Mouse (Mus musculus): ENCODE measurements around the gene Aurkb.

The Aurkb gene

GRCm38 (mm10) chr11:69064259-69065133, 19.0 kb downstream of the Aurkb start:
- DNase-seq (ENCODE audit: extremely low spot score): no peak

- no peak for DNase-seq (ENCODE audit: extremely low spot score)
Measured at GRCm38 (mm10) chr11:69065394-69065925, 20.0 kb downstream of the Aurkb start.

- peak; percentile 56 for DNase-seq (ENCODE audit: extremely low spot score)
Measured at GRCm38 (mm10) chr11:69066163-69066861, 20.9 kb downstream of the Aurkb start.

GRCm38 (mm10) chr11:69066956-69067355, 21.5 kb downstream of the Aurkb start:
- DNase-seq (ENCODE audit: extremely low spot score): peak; percentile 88

- no peak for DNase-seq (ENCODE audit: extremely low spot score)
Measured at GRCm38 (mm10) chr11:69067601-69068000, 22.2 kb downstream of the Aurkb start.

- no peak for DNase-seq (ENCODE audit: extremely low spot score)
Measured at GRCm38 (mm10) chr11:69070093-69070492, 24.6 kb downstream of the Aurkb start.

- DNase-seq (ENCODE audit: extremely low spot score): peak; percentile 93
Measured at GRCm38 (mm10) chr11:69070590-69071222, 25.3 kb downstream of the Aurkb start, which contains the start of gene Tmem107. Tmem107 (plus strand) TSS chr11:69070806.

GRCm38 (mm10) chr11:69071262-69071661, 25.8 kb downstream of the Aurkb start:
- DNase-seq (ENCODE audit: extremely low spot score): no peak

- DNase-seq (ENCODE audit: extremely low spot score): no peak
Measured at GRCm38 (mm10) chr11:69072234-69072633, 26.8 kb downstream of the Aurkb start.

- DNase-seq (ENCODE audit: extremely low spot score): no peak
Measured at GRCm38 (mm10) chr11:69072666-69073064, 27.2 kb downstream of the Aurkb start.

- DNase-seq (ENCODE audit: extremely low spot score): peak; percentile 93
Measured at GRCm38 (mm10) chr11:69073065-69073888, 27.8 kb downstream of the Aurkb start.

- DNase-seq (ENCODE audit: extremely low spot score): no peak
Measured at GRCm38 (mm10) chr11:69073951-69074775, 28.7 kb downstream of the Aurkb start.

- DNase-seq (ENCODE audit: extremely low spot score): no peak
Measured at GRCm38 (mm10) chr11:69074776-69075069, 29.3 kb downstream of the Aurkb start.

- peak; percentile 67 for DNase-seq (ENCODE audit: extremely low spot score)
Measured at GRCm38 (mm10) chr11:69075764-69076479, 30.5 kb downstream of the Aurkb start.

- no peak for DNase-seq (ENCODE audit: extremely low spot score)
Measured at GRCm38 (mm10) chr11:69076572-69076971, 31.1 kb downstream of the Aurkb start.

- DNase-seq (ENCODE audit: extremely low spot score): no peak
Measured at GRCm38 (mm10) chr11:69077316-69077715, 31.9 kb downstream of the Aurkb start.

- DNase-seq (ENCODE audit: extremely low spot score): no peak
Measured at GRCm38 (mm10) chr11:69078041-69078440, 32.6 kb downstream of the Aurkb start.

GRCm38 (mm10) chr11:69078805-69079438, 33.5 kb downstream of the Aurkb start:
- DNase-seq (ENCODE audit: extremely low spot score): no peak

- no peak for DNase-seq (ENCODE audit: extremely low spot score)
Measured at GRCm38 (mm10) chr11:69080102-69080854, 34.8 kb downstream of the Aurkb start.
